Mouse (Mus musculus): ENCODE measurements around the gene Hoxc6. TPM values are rescaled to one million over a fixed set of nuclear protein-coding genes. Genes with fewer than 3 reads are reported as not detected.

The Hoxc6 gene
- total RNA-seq, 2 experiments from 2014 or later: 5.3 to 5.8 TPM

DNA sequence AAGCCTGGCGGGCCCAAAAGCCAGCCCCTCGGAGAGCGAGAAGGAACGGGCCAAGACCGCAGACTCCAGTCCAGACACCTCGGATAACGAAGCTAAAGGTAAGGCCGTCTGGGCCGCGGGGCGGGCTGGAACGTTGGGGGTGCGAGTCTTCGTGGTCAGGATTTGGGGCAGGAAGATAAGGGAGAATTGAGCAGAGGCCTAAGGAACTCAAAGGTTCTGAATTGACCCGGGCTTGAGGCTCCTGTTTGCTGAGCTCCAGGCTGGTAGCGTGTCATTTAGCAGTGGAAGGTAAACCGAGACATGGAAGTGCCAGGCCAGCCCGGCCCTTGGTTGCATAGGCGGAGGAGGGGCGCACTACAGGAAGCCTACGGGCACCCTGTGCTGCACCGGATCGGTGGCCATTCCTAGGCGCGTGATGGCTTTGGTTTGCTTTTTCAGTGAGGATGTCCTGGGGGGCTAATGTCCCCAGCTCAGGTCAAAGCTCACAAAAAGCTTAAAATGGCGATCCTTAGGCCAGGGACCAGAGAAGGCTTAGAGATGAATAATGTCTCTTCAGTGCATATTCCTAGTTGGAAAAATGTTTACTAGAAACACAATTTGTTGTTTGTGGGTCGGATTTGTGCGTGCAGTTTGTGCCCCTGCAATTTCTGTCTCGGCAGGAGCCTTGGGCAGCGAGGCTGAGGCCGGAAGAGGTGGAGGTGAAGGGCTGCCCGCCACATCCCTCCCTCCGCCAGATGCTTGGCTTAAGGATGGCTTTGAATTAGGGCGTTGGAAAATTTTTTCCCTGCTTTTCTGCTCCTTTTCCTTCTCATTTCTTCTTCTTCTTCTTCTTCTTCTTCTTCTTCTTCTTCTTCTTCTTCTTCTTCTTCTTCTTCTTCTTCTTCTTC is 30.3 kb upstream of the Hoxc6 start:
- peak; percentile 43 for DNase-seq (ENCODE audit: low spot score)

GRCm38 (mm10) chr15:102969296-102969695 is 28.8 kb upstream of the Hoxc6 start:
- no peak for DNase-seq (ENCODE audit: low spot score)

- DNase-seq (ENCODE audit: low spot score): peak; percentile 50
Measured at GRCm38 (mm10) chr15:102970740-102971139, 27.3 kb upstream of the Hoxc6 start.

- DNase-seq (ENCODE audit: low spot score): no peak
Measured at GRCm38 (mm10) chr15:102972254-102972653, 25.8 kb upstream of the Hoxc6 start.

- DNase-seq (ENCODE audit: low spot score): no peak
Measured at GRCm38 (mm10) chr15:102972753-102973152, 25.3 kb upstream of the Hoxc6 start.

DNA sequence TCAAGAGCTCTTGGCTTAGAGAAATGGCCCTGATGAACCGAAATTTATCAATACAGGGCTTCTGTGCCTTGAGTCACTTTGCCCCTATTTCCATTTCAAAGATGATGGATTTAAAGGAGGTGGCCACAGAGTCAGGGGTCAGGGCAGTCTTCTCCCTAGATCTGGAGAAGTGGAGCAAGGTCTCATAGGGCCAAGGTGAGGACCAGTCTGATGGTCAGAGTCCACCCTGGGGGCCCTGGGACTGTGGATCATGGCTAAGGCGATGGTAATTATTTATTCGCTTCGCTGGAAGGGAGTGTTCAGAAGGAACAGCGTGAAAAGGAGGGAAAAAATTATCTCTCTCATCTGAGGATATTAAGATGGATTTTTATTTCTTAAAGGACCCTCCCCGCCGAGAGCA is 23.0 kb upstream of the Hoxc6 start:
- DNase-seq (ENCODE audit: low spot score): no peak

DNA sequence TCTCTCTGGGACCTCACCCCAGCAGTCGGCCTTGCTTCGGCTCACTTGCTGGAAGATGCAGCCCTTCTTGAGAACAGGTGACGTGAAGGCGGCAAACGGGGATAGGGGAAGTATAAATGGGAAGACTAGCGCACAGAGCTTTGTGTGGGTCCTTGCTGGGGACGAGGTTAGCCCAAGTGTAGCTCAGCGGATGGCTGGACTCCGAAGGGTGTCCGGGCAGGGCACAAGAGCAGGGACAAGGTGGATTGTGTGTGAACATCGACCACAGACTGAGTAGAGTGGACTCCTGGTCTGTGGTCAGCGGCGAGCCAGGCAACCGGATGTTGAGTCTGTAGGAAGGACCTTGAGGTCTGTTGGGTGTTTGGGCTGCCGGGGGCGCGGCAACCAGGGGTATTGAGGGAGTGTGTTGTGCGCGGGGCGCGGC is 22.4 kb upstream of the Hoxc6 start:
- no peak for DNase-seq (ENCODE audit: low spot score)

GRCm38 (mm10) chr15:102976171-102976570 is 21.9 kb upstream of the Hoxc6 start, which contains the start of gene Hoxc9:
Gene Hoxc9 (plus strand): TSS chr15:102976439.
- DNase-seq (ENCODE audit: low spot score): no peak

- DNase-seq (ENCODE audit: low spot score): peak; percentile 50
Measured at GRCm38 (mm10) chr15:102976631-102977422, 21.2 kb upstream of the Hoxc6 start.

- no peak for DNase-seq (ENCODE audit: low spot score)
Measured at GRCm38 (mm10) chr15:102977423-102977974, 20.6 kb upstream of the Hoxc6 start.

GRCm38 (mm10) chr15:102978615-102979515 is 19.2 kb upstream of the Hoxc6 start:
- no peak for DNase-seq (ENCODE audit: low spot score)

DNA sequence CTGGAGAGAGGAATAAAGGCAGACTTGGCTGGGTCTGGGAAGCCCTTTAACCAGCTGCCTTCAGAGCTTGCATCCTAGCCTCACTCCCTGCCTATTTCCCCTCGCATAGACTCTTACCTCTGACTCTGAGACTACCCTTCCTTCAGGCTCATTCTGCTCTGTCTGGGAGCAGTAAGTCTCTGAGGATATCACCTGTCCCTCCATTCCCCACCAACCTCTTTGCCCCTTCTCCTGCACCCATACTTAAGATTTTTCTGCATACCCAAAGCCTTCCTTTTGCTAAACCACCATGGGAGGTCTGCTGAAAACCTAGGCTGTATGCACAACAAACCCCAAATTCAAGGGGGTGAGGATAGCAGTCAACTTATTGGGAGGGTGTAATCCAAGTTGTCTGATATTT is 18.1 kb upstream of the Hoxc6 start:
- no peak for DNase-seq (ENCODE audit: low spot score)

GRCm38 (mm10) chr15:102980352-102980751 is 17.7 kb upstream of the Hoxc6 start:
- no peak for DNase-seq (ENCODE audit: low spot score)

GRCm38 (mm10) chr15:102980912-102981311 is 17.1 kb upstream of the Hoxc6 start:
- DNase-seq (ENCODE audit: low spot score): no peak

GRCm38 (mm10) chr15:102981379-102982288 is 16.4 kb upstream of the Hoxc6 start:
- DNase-seq (ENCODE audit: low spot score): peak; percentile 70

GRCm38 (mm10) chr15:102983716-102984115 is 14.3 kb upstream of the Hoxc6 start:
- no peak for DNase-seq (ENCODE audit: low spot score)

- no peak for DNase-seq (ENCODE audit: low spot score)
Measured at GRCm38 (mm10) chr15:102984521-102984920, 13.5 kb upstream of the Hoxc6 start.

GRCm38 (mm10) chr15:102984925-102985324 is 13.1 kb upstream of the Hoxc6 start:
- DNase-seq (ENCODE audit: low spot score): no peak

DNA sequence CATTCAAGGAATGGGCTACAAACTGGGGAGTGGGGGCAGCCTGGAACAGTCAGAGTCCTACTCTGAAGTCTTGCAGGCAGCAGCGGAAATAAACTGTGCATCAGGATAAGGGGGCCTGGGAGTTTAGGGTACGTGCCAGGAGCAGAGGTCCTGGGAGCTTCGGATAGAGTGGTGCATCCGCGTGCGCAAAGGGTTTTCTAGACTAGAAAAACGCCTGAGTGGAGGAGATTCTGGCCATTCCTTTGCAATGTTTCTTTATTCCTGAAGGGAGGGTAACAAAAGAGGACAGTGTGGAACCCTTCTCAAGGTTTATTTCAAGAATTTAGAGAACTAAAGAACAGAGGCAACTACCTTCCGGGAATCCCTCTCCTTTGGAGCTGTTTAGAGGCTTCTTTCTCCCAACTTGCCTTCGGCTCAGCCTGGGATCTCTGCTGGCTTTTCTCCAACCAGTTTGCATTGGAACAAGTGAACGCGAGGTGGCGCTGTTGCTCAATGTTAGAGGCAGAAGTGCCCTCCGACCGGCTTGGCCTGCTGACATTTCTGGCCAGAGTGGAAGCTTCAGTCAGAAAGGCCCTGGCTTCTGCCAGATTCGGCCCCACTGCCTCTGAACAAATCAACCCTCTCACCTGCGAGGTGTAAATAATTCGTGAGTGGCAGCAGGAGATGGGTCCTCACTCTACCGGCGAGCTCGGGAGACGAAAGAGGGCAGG is 10.8 kb upstream of the Hoxc6 start:
- DNase-seq (ENCODE audit: low spot score): peak; percentile 97

All from gastrocnemius, adult 18-20 months (tissue).